Mouse (Mus musculus) midbrain, embryonic 16.5 days (tissue): ENCODE measurements around the gene Pkd1. TPM values are rescaled to one million over a fixed set of nuclear protein-coding genes. Genes with fewer than 3 reads are reported as not detected.
A peak's percentile ranks its signal among the peaks of the same experiment; 100 is the strongest.

Source experiments
- ATAC-seq: fragments of 200-750 bp; cut with Nextera tagmentation; 2 replicates; pipeline ENCODE4 v1.8.0; 2017; ENCODE audit warnings: moderate TSS enrichment
- H3K27ac ChIP-seq: fragments of 300-500 bp; sonication (generic); 2 replicates; pipeline ENCODE4 v1.5.1; 2014; ENCODE audit warnings: mild to moderate bottlenecking, low read length, mixed read lengths
- H3K27me3 ChIP-seq: fragments of 300-500 bp; sonication (generic); 2 replicates; pipeline ENCODE4 v1.6.1; 2014; ENCODE audit warnings: low read depth, low read length, mixed read lengths; ENCODE audit not compliant: control insufficient read depth, insufficient read depth
- H3K36me3 ChIP-seq: fragments of 300-500 bp; sonication (generic); 2 replicates; pipeline ENCODE4 v1.6.1; 2014; ENCODE audit warnings: mild to moderate bottlenecking, low read length, moderate library complexity, mixed read lengths; ENCODE audit not compliant: control insufficient read depth, insufficient read depth
- H3K4me1 ChIP-seq: fragments of 300-500 bp; sonication (generic); 2 replicates; pipeline ENCODE4 v1.6.1; 2014; ENCODE audit warnings: mild to moderate bottlenecking, low read length, mixed read lengths; ENCODE audit not compliant: control insufficient read depth, insufficient read depth
- H3K4me2 ChIP-seq: fragments of 300-500 bp; sonication (generic); 2 replicates; pipeline ENCODE4 v1.6.1; 2014; ENCODE audit warnings: mild to moderate bottlenecking, low read length, mixed read lengths
- H3K4me3 ChIP-seq: fragments of 300-500 bp; sonication (generic); 2 replicates; pipeline ENCODE4 v1.5.1; 2014; ENCODE audit warnings: low read depth, mild to moderate bottlenecking, low read length, moderate library complexity, mixed read lengths
- H3K9ac ChIP-seq: fragments of 300-500 bp; sonication (generic); 2 replicates; pipeline ENCODE4 v1.6.1; 2014; ENCODE audit warnings: low read depth, low read length, mixed read lengths
- H3K9me3 ChIP-seq: fragments of 300-500 bp; sonication (generic); replicated peaks from 2 replicates; pipeline ENCODE4 v1.6.1; 2014; ENCODE audit warnings: mild to moderate bottlenecking, low read length, mixed read lengths; ENCODE audit not compliant: control insufficient read depth, poor library complexity, severe bottlenecking
- WGBS: fragments of 180-500 bp; shearing (Covaris S2); extraction: QIAGEN DNeasy Blood & Tissue Kit; methylation state at CpG from one replicate; pipeline ENCODE4 v1.1.7; 2014; 5-methylcytosine and 5-hydroxymethylcytosine counted together
- polyA plus RNA-seq: library from polyadenylated mRNA; unstranded; fragments of >200 nt; fragmentation: Nextera tagmentation; extraction: Ambion mirVana; gene quantifications from 2 replicates; pipeline ENCODE4 v1.2.1, GENCODE M21; 2015

Gene Pkd1
- polyA plus RNA-seq, 1 experiment from 2014 or later, result 20.1 TPM

- no peaks in the 10 kb centered on the region for H3K9me3 ChIP-seq
- H3K4me3 ChIP-seq, result no peak overlapping the region
- no peak overlapping the region for H3K9ac ChIP-seq
- no peak for ATAC-seq
- WGBS, result 85% methylated on average over 5 of the region's 5 CpGs
- no peak overlapping the region for H3K27ac ChIP-seq
- H3K36me3 ChIP-seq, result 0 out of 2 replicates have a peak, but pooled peaks cover 8% of the 10 kb centered on the region
- no peak overlapping the region for H3K4me2 ChIP-seq
- no peaks in the 10 kb centered on the region for H3K27me3 ChIP-seq
- H3K4me1 ChIP-seq, result no peaks in the 10 kb centered on the region
These were observed 89.9 kb downstream of the Pkd1 start for GRCm38 (mm10) chr17:24639571-24639988.

GRCm38 (mm10) chr17:24640119-24640518, 90.5 kb downstream of the Pkd1 start:
- no peaks in the 10 kb centered on the region for H3K9me3 ChIP-seq
- 87% methylated on average over 7 of the region's 7 CpGs for WGBS
- 0 out of 2 replicates have a peak, but pooled peaks cover 8% of the 10 kb centered on the region for H3K36me3 ChIP-seq
- H3K27ac ChIP-seq, result no peak overlapping the region
- H3K27me3 ChIP-seq, result no peaks in the 10 kb centered on the region
- no peak overlapping the region for H3K4me3 ChIP-seq
- H3K4me1 ChIP-seq, result no peaks in the 10 kb centered on the region
- no peak for ATAC-seq
- H3K9ac ChIP-seq, result no peak overlapping the region
- no peak overlapping the region for H3K4me2 ChIP-seq

GRCm38 (mm10) chr17:24640581-24640980, 90.9 kb downstream of the Pkd1 start:
- Histone ChIP-seq H3K4me3 (no peak overlapping the region), H3K36me3 (0 out of 2 replicates have a peak, but pooled peaks cover 8% of the 10 kb centered on the region), H3K27me3 (no peaks in the 10 kb centered on the region), H3K27ac (no peak overlapping the region), H3K4me2 (no peak overlapping the region), H3K4me1 (no peaks in the 10 kb centered on the region), H3K9me3 (no peaks in the 10 kb centered on the region), H3K9ac (no peak overlapping the region)
- ATAC-seq, result no peak
- WGBS, result 94% methylated on average over 15 of the region's 15 CpGs

DNA sequence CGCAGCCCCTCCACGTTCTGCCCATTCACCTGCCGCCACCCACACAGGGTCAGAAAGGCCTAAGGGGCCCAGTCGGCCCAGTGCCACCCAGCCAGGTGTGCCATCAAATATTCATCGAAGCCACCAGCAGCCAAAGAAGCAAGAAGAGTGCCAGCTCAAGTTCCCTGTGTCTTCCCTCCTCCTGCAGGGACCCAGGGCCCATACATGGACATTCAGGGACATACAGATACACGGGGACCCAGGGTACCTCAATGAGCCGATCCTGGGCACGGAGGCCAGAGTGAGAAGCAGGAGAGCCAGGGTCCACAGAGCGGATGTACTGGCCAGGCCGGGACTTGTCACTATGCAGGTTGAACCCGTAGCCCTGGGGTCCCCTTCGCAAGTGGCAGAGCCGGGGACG, 92.3 kb downstream of the Pkd1 start:
- Histone ChIP-seq H3K9ac (no peak overlapping the region), H3K9me3 (no peaks in the 10 kb centered on the region), H3K36me3 (0 out of 2 replicates have a peak, but pooled peaks cover 8% of the 10 kb centered on the region), H3K4me2 (no peak overlapping the region), H3K4me1 (no peaks in the 10 kb centered on the region), H3K27ac (no peak overlapping the region), H3K4me3 (no peak overlapping the region), H3K27me3 (no peaks in the 10 kb centered on the region)
- WGBS, result 95% methylated on average over 14 of the region's 14 CpGs
- ATAC-seq, result no peak

- H3K27me3 ChIP-seq, result no peaks in the 10 kb centered on the region
- H3K36me3 ChIP-seq, result 0 out of 2 replicates have a peak, but pooled peaks cover 8% of the 10 kb centered on the region
- no peaks in the 10 kb centered on the region for H3K4me1 ChIP-seq
- H3K9ac ChIP-seq, result no peak overlapping the region
- 77% methylated on average over 6 of the region's 6 CpGs for WGBS
- H3K4me3 ChIP-seq, result no peak overlapping the region
- H3K4me2 ChIP-seq, result no peak overlapping the region
- H3K9me3 ChIP-seq, result no peaks in the 10 kb centered on the region
- ATAC-seq, result no peak
- no peak overlapping the region for H3K27ac ChIP-seq
These were observed 93.2 kb downstream of the Pkd1 start for GRCm38 (mm10) chr17:24642791-24643343.

GRCm38 (mm10) chr17:24644030-24644715, 94.5 kb downstream of the Pkd1 start:
- H3K4me1 ChIP-seq, result no peaks in the 10 kb centered on the region; the same call in 1 of the 2 replicates
- H3K36me3 ChIP-seq, result 0 out of 2 replicates have a peak, but pooled peaks cover 6% of the 10 kb centered on the region
- H3K27me3 ChIP-seq, result no peaks in the 10 kb centered on the region
- WGBS, result 49% methylated on average over 6 of the region's 7 CpGs
- no peak for ATAC-seq
- 0 out of 2 replicates have a peak overlapping the region, but pooled peaks have one; percentile 7 for H3K9ac ChIP-seq
- H3K9me3 ChIP-seq, result no peaks in the 10 kb centered on the region
- H3K4me2 ChIP-seq, result no peak overlapping the region
- peak overlapping the region; percentile 36 for H3K27ac ChIP-seq
- no peak overlapping the region for H3K4me3 ChIP-seq

DNA sequence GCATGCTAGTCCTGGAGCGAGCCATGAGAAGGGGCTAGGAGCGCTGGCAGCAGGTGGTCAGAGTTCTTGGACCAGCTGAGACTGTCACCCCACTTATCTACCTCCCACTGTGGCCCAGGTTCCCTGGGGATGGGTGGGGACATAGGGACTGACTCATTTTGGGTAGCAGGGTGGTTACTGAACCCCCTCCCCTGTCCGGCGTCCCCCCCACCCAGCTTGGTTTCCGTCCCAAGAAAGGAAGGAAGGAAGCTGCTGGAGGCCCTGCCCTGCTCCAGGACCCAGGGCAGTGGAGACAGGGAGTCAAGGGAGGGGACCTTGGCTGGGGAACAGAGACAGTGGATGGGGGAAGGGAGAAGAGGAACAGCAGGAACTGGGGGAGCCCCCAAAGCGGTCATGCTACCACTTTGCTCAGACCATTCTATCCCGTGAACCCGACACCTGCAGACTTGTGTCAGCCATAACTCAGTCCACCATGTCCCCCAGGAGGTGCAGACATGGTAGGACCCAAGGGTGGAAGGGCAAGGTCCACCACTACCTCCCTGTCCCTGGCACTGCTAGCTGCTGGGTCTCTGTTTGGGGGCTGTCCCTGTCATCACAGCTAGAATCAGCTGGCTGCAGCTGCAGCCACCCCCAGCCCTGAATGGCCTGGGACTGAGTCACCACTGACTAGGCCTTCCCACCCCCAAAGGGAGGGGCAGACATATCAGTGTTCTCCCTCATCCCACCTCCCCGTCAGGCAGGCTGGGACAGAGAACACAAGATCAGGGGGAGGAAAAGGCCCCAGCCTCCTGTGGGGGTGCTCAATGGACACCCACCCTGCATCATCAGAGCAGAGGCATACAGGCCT, 95.5 kb downstream of the Pkd1 start:
- Histone ChIP-seq H3K4me1 (no peaks in the 10 kb centered on the region; the same call in 1 of the 2 replicates), H3K27me3 (no peaks in the 10 kb centered on the region), H3K27ac (peak overlapping the region; percentile 47), H3K36me3 (0 out of 2 replicates have a peak, but pooled peaks cover under 1% of the 10 kb centered on the region), H3K4me3 (no peak overlapping the region), H3K9ac (no peak overlapping the region; the same call in 1 of the 2 replicates), H3K4me2 (no peak overlapping the region), H3K9me3 (no peaks in the 10 kb centered on the region)
- 81% methylated on average over 9 of the region's 9 CpGs for WGBS
- ATAC-seq, result no peak

DNA sequence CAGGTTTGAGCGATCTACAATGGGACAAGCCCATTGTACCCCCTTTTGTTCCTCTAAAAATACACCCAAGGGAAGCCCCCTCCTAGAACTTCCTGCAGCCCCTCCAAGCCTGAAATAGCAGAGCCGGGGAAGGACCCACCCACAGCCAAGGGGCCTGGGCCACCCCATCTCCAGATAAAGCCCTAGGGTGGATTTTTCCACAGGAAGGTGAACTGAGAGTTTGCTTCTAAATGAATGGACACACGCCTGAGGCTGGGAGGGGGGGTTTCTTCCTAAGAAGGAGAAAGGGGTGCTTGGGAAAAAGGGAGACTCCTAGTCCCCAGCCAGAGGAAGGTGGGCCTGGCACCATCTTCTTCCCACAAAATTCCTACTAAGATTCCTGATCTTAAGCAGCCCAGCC, 96.3 kb downstream of the Pkd1 start:
- Histone ChIP-seq H3K4me3 (no peak overlapping the region), H3K4me1 (peaks cover 6% of the 10 kb centered on the region), H3K36me3 (no peaks in the 10 kb centered on the region), H3K27ac (no peak overlapping the region; the same call in 1 of the 2 replicates), H3K9me3 (no peaks in the 10 kb centered on the region), H3K9ac (no peak overlapping the region), H3K27me3 (0 out of 2 replicates have a peak, but pooled peaks cover under 1% of the 10 kb centered on the region), H3K4me2 (no peak overlapping the region)
- WGBS, result 86% methylated on average over 3 of the region's 3 CpGs
- ATAC-seq, result no peak
